Mouse (Mus musculus) CD4-positive, CD25-positive, alpha-beta regulatory T cell, adult 2 months (primary cell): Measurements from ENCODE around the gene Bub3.

Source experiments
- DNase-seq: peaks from one replicate; pipeline ENCODE4 v3.0.0-alpha.2; 2012; ENCODE audit warnings: low read depth, low spot score

Bub3 gene

DNA sequence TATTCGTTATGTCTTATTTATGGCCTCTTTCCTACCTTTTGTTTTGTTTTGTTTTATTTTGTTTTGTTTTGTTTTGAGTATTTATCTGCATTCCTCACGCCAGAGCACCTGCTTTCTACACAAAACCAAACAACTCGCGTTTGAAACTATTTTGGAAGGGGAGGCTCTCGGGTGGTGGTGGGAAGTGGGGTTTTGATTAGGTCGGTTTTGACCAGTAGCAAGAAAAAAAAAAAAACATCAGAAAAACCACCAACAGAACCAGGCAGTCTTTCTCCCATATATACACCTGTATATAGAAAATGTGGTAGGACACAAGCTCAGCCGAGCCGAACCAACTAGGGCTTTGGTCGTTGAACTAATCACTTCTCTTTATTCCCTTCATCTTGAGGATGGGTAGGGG is 3.9 kb upstream of the Bub3 start:
- peak; percentile 15 for DNase-seq

GRCm38 (mm10) chr7:131556541-131557271 is 3.3 kb upstream of the Bub3 start:
- DNase-seq, result peak; percentile 29

GRCm38 (mm10) chr7:131557751-131558150 is 2.3 kb upstream of the Bub3 start:
- DNase-seq, result no peak

- DNase-seq, result no peak
These were observed 648 bp downstream of the Bub3 start for GRCm38 (mm10) chr7:131560697-131561042.

DNA sequence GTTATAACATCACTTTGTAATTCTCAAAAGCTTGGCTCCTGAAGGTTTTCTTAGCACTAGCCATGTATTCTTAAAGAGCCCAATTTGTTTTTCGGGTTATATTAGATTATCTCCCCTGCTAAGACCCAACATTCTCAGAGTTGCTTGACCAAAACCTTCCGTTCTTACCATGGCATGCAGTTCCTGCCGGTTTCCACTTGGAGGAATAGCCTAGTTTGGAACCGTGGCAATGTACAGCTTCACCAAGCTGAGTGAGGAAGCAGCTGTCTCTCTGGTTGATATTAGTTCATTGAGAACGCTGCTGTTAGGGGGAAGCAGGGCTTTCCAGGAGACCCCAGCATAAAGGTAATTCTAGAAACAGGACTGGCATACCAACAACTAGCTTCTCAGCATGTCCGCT is 15.2 kb downstream of the Bub3 start:
- DNase-seq, result no peak

GRCm38 (mm10) chr7:131582178-131582577 is 22.2 kb downstream of the Bub3 start:
- DNase-seq, result no peak

- no peak for DNase-seq
These were observed 25.5 kb downstream of the Bub3 start for GRCm38 (mm10) chr7:131585551-131585950.

GRCm38 (mm10) chr7:131597779-131598482 is 37.9 kb downstream of the Bub3 start:
- no peak for DNase-seq

- DNase-seq, result no peak
These were observed 38.4 kb downstream of the Bub3 start for GRCm38 (mm10) chr7:131598483-131598824.

- DNase-seq, result no peak
These were observed 42.1 kb downstream of the Bub3 start for GRCm38 (mm10) chr7:131602106-131602505.

DNA sequence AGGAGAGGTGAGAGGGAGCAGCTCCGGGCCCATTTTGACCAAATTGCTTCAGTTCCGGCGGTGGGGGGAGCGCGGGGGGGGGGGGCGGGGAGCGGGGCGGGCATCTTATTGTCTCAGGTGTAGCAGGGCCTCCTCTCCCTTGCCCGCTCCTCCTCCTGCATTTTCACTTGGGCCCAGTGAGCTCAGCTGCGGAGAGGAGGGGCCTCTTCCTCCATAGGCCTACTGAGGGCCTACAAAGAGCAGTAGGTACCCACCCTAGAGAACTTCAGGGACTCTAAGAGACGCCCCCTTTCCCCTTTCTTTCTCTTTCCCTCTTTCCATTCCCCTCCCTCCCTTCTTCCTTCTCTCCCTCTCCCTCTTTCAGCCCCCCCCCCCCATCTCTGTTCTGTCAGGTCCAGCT is 43.2 kb downstream of the Bub3 start:
- DNase-seq, result no peak

DNA sequence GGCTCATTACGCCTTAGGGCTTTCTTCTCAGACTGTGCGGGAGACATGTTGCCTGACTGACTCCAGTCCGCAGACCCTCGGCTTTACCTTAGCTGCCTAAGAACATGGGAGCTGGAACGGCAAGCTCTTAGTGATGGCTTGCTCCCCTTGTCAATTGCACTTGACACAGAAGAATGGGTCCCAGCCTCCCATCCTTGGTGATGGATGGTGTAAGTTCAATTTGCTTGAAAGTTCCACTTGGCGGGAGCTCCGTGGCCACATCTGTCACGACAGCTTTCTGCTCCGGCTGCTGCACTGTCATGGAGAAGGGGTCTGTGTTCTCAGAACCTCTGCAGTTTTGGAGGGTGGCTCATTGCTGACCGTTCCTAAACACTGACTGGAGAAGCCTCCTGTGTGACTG is 44.9 kb downstream of the Bub3 start:
- DNase-seq, result no peak

- DNase-seq, result no peak
These were observed 45.5 kb downstream of the Bub3 start for GRCm38 (mm10) chr7:131605481-131605880.

DNA sequence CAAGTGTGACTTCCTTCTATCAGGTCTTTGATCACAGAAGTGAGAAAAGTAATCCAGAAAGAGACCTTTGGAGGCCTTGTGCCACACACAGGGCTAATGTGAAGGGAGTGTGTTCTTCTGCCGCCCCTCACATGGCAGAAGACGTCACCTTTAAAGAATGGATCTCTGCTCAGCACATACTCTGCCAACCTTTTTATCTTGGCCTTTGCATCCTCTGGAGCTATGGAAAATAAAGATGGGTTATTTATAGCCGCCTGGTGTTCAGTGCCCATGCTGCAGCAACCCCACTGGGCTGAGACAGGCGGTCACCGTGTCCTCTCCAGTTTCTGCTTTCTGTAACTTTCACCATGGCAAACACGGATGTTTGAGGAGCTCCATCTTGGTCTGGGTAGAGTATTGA is 48.0 kb downstream of the Bub3 start:
- DNase-seq, result no peak

DNA sequence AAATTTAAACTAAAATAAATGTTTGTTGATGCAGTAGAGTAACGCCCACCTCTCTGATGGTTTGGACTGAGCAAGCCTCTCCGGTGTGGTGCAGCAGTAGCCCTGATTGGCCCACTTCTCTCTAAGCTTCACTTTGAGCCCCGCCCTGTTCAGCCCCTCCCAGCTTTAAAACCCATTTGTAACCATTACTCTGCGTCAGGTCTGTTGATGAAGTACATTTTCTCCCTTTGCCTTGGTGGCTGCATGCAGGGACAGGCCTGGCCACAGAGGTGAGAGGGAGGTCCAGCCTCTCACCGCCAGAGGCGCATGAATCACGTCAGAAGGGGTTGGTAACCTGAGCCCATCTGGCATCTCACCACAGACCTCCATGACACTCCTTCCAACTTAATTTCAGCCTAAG is 49.7 kb downstream of the Bub3 start:
- no peak for DNase-seq
